Mouse (Mus musculus): ENCODE measurements around the gene Ldb3.

- TF ChIP-seq CTCF (IDR thresholded peaks at IDR 0.05; ENCODE audit: borderline replicate concordance, extremely low read depth, insufficient read depth, insufficient read length) (no peak), POLR2A (IDR thresholded peaks at IDR 0.05; ENCODE audit: borderline replicate concordance, extremely low read depth, insufficient read depth, insufficient read length, poor library complexity, severe bottlenecking) (no peak)
These were observed 477 bp downstream of the Ldb3 start for GRCm38 (mm10) chr14:34588005-34588404.

All from brain, embryonic 14.5 days (tissue).